Comparison of ENCODE assay signal across 25 mouse cellular contexts in the genomic region with DNA sequence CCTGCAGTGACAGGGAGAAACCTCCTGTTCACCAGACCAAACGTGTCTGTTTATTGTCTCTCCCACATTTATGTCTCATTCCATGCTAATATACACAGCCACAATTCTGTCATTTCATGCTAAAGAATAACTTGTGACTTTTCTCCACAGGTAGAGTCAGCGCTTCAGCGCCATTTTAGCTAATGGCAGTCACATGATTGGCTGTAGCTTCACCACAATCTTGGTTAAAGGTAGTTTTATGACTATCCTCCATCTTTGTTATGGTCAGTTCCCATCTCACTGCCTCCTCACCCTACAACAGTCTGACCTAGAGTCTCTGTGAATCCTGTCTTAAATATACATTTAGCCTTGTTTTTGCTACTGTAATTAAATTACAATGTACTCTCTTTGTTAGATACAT.
DNase-seq lines count a peak whose midpoint lies in the region; ATAC-seq and TF ChIP-seq lines count a peak whose summit lies in the region.
"Had no signal": no experiment of that assay in that cellular context is flagged by ENCODE, and none has a peak within 500 bp of the region (broad histone marks: within the 10 kb centered on the region; RNA-seq: fewer than 3 reads in every experiment).

No protein-coding gene starts in this region.

- TF ChIP-seq CTCF in C2C12 (IDR thresholded peaks at IDR 0.05; ENCODE audit: control insufficient read depth, insufficient read depth, insufficient read length) (no peak), MEL (IDR thresholded peaks at IDR 0.05 in 2 of 3, conservative IDR thresholded peaks at IDR 0.05 in 1 of 3; ENCODE audit: control insufficient read depth in 1 of 3, insufficient read depth in 1 of 3, low read depth in 2 of 3, low read length in 3 of 3, poor library complexity in 1 of 3, severe bottlenecking in 1 of 3) (no peak)

- no peak overlapping the region for H3K9ac ChIP-seq in MEL (ENCODE audit: control insufficient read depth, low read depth, low read length, poor library complexity, severe bottlenecking)
- H3K9ac ChIP-seq in hindbrain, embryonic 11.5 days (ENCODE audit: low read depth, low read length): no peak overlapping the region
- H3K9ac ChIP-seq in midbrain, embryonic 15.5 days: no peak overlapping the region
- H3K9ac ChIP-seq: embryonic facial prominence, embryonic 13.5 days; embryonic facial prominence, embryonic 15.5 days; forebrain, embryonic 13.5 days; forebrain, embryonic 15.5 days; forebrain, postnatal 0 days had no signal

- H3K4me3 ChIP-seq in C2C12 (ENCODE audit: insufficient read depth, poor library complexity, severe bottlenecking) (no peak overlapping the region), MEL (ENCODE audit: control insufficient read depth in 1 of 2, insufficient read depth in 1 of 2, low read depth in 2 of 2, low read length in 2 of 2) (no peak overlapping the region)
- H3K4me3 ChIP-seq in hindbrain, embryonic 11.5 days (ENCODE audit: low read depth, low read length): no peak overlapping the region
- no peak overlapping the region for H3K4me3 ChIP-seq in midbrain, embryonic 15.5 days
- H3K4me3 ChIP-seq: embryonic facial prominence, embryonic 13.5 days; embryonic facial prominence, embryonic 15.5 days; erythroblast, embryonic 14.5 days; forebrain, embryonic 13.5 days; forebrain, embryonic 15.5 days had no signal

- no peak for TF ChIP-seq EP300 in MEL (IDR thresholded peaks at IDR 0.05; ENCODE audit: low read depth in 1 of 2, low read length in 2 of 2)

- no peak overlapping the region for H3K4me2 ChIP-seq in hindbrain, embryonic 11.5 days (replicated peaks; ENCODE audit: low read depth, low read length)
- H3K4me2 ChIP-seq in midbrain, embryonic 15.5 days: no peak overlapping the region
- H3K4me2 ChIP-seq: embryonic facial prominence, embryonic 13.5 days; embryonic facial prominence, embryonic 15.5 days; forebrain, embryonic 13.5 days; forebrain, embryonic 15.5 days had no signal

- no peaks in the 10 kb centered on the region for H3K9me3 ChIP-seq in MEL (replicated peaks; ENCODE audit: insufficient read depth, low read length)
- H3K9me3 ChIP-seq in hindbrain, embryonic 11.5 days (ENCODE audit: control insufficient read depth, low read length): no peaks in the 10 kb centered on the region
- no peaks in the 10 kb centered on the region for H3K9me3 ChIP-seq in midbrain, embryonic 15.5 days
- H3K9me3 ChIP-seq: embryonic facial prominence, embryonic 13.5 days; embryonic facial prominence, embryonic 15.5 days; forebrain, embryonic 13.5 days; forebrain, embryonic 15.5 days; G1E had no signal

- H3K27me3 ChIP-seq in C2C12 (ENCODE audit: control insufficient read depth, insufficient read depth, insufficient read length) (no peaks in the 10 kb centered on the region), MEL (ENCODE audit: control insufficient read depth in 1 of 2, insufficient read depth in 2 of 2, low read length in 2 of 2) (no peaks in the 10 kb centered on the region)
- H3K27me3 ChIP-seq in hindbrain, embryonic 11.5 days (ENCODE audit: control insufficient read depth, insufficient read depth, low read length): no peaks in the 10 kb centered on the region
- no peaks in the 10 kb centered on the region for H3K27me3 ChIP-seq in midbrain, embryonic 15.5 days (replicated peaks)
- H3K27me3 ChIP-seq: embryonic facial prominence, embryonic 13.5 days; embryonic facial prominence, embryonic 15.5 days; forebrain, embryonic 13.5 days; forebrain, embryonic 15.5 days; Patski had no signal

- TF ChIP-seq POLR2A in MEL (IDR thresholded peaks at IDR 0.05; ENCODE audit: control insufficient read depth in 1 of 2, insufficient read depth in 1 of 2, low read depth in 1 of 2, low read length in 2 of 2, poor library complexity in 1 of 2): no peak

- 92% methylated on average over 3 of the region's 3 CpGs for WGBS in hindbrain, embryonic 11.5 days
- WGBS in midbrain, embryonic 15.5 days: 86% methylated on average over 3 of the region's 3 CpGs

- no peak for DNase-seq in MEL (ENCODE audit: low read depth, low spot score)
- peak; percentile 5 for DNase-seq in adipocyte (ENCODE audit: low spot score)
- no peak for DNase-seq in hindbrain, embryonic 11.5 days (ENCODE audit: low spot score)
- DNase-seq: adrenal gland, adult 2 months; adrenal gland, postnatal 10 days; adrenal gland, postnatal 25 days; B cell, adult 2 months; cerebellum, adult 11 months; cerebellum, adult 18-20 months; cerebellum, adult 8-10 months; cerebellum, adult 9-11 months; cerebellum, postnatal 14 days; cerebellum, postnatal 36 days; embryo, embryonic 11 days; forebrain, postnatal 0 days had no signal

- no peaks in the 10 kb centered on the region for H3K4me1 ChIP-seq in MEL (ENCODE audit: control insufficient read depth in 1 of 2, insufficient read depth in 2 of 2, low read length in 2 of 2)
- H3K4me1 ChIP-seq in hindbrain, embryonic 11.5 days (replicated peaks; ENCODE audit: control insufficient read depth, insufficient read depth, low read length): no peaks in the 10 kb centered on the region
- no peaks in the 10 kb centered on the region for H3K4me1 ChIP-seq in midbrain, embryonic 15.5 days
- H3K4me1 ChIP-seq: embryonic facial prominence, embryonic 13.5 days; embryonic facial prominence, embryonic 15.5 days; forebrain, embryonic 13.5 days; forebrain, embryonic 15.5 days had no signal

- H3K27ac ChIP-seq in MEL (ENCODE audit: control insufficient read depth, low read depth, low read length): no peak overlapping the region
- no peak overlapping the region for H3K27ac ChIP-seq in hindbrain, embryonic 11.5 days (ENCODE audit: low read depth, low read length)
- H3K27ac ChIP-seq in midbrain, embryonic 15.5 days: no peak overlapping the region
- H3K27ac ChIP-seq: embryonic facial prominence, embryonic 13.5 days; embryonic facial prominence, embryonic 15.5 days; forebrain, embryonic 13.5 days; forebrain, embryonic 15.5 days had no signal

- H3K79me2 ChIP-seq in C2C12 (ENCODE audit: control insufficient read depth, insufficient read depth): no peaks in the 10 kb centered on the region
- H3K79me2 ChIP-seq in MEL (ENCODE audit: control insufficient read depth, insufficient read depth, low read length, poor library complexity): no peaks in the 10 kb centered on the region

- ATAC-seq in hindbrain, embryonic 11.5 days (ENCODE audit: low FRiP score): no peak
- no peak for ATAC-seq in midbrain, embryonic 15.5 days (replicated peaks)
- ATAC-seq: activated CD4-positive, CD25-positive, alpha-beta regulatory T cell, adult 4 months; forebrain, embryonic 13.5 days; forebrain, embryonic 15.5 days; forebrain, postnatal 0 days; Patski had no signal

- TF ChIP-seq RAD21 in MEL (IDR thresholded peaks at IDR 0.05; ENCODE audit: low read depth, low read length): no peak

- no peak overlapping the region for H3ac ChIP-seq in C2C12 (ENCODE audit: control insufficient read depth, insufficient read length, low read depth)

- no peaks in the 10 kb centered on the region for H3K79me3 ChIP-seq in C2C12 (ENCODE audit: low read depth)

- H3K36me3 ChIP-seq in C2C12 (ENCODE audit: control insufficient read depth, insufficient read depth): no peaks in the 10 kb centered on the region
- H3K36me3 ChIP-seq in MEL (ENCODE audit: control insufficient read depth in 1 of 2, insufficient read depth in 2 of 2, low read length in 2 of 2): no peaks in the 10 kb centered on the region
- H3K36me3 ChIP-seq in hindbrain, embryonic 11.5 days (ENCODE audit: control insufficient read depth, insufficient read depth, low read length): no peaks in the 10 kb centered on the region
- no peaks in the 10 kb centered on the region for H3K36me3 ChIP-seq in midbrain, embryonic 15.5 days (replicated peaks)
- H3K36me3 ChIP-seq: embryonic facial prominence, embryonic 13.5 days; embryonic facial prominence, embryonic 15.5 days; forebrain, embryonic 15.5 days; G1E had no signal

TF ChIP-seq in C2C12, 6 proteins besides CTCF, POLR2A, EP300 and RAD21:
- peak; percentile 52 for TF ChIP-seq USF1 (IDR thresholded peaks at IDR 0.05; ENCODE audit: low read depth)
- TF ChIP-seq MAX (IDR thresholded peaks at IDR 0.05): no peak

TF ChIP-seq in MEL, 35 proteins besides CTCF, POLR2A, EP300 and RAD21:
- TF ChIP-seq USF1 (IDR thresholded peaks at IDR 0.05; ENCODE audit: low read depth, low read length) (peak; percentile 74), MYB (IDR thresholded peaks at IDR 0.05; ENCODE audit: low read depth, low read length) (no peak)
